Mouse (Mus musculus): ENCODE data around the gene Ace.

The Ace gene

GRCm38 (mm10) chr11:105967741-105968574 lies at the start of gene Ace:
Ace (plus strand) TSS chr11:105967945.
- DNase-seq (ENCODE audit: low spot score in 2 of 2): no peak

DNA sequence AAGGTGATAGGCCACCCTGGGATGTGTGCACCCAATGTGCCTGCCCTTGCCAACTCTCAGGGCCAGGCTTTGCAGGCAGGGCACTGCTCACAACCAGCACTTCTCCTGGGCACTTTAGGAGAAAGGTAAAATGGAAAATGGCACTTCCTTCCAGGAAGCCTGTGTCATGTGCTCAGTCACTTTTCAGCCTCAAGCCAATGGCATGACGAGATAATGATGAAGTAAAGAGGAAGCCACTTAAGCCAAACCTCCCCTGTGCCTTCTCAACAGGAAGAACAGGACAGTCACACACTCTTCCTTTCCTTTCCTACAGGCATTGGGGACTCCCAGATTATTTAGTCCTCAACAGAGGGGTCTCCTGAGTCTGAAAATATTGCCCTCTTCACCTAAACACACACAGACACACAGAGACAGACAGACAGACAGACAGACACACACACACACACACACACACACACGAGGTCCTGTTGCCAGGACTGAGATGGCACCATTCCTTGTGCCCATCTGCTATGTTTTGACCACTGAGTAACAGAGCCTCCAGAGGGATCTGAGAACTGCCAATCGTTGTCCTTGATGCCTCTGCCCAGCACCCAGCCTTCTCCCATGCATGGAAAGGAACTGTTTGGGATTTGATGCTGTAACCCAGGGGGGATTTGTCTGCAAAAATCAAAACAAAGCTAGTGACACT lies 47.5 kb upstream of the Ace start:
- DNase-seq (ENCODE audit: low spot score in 2 of 2): no peak

DNA sequence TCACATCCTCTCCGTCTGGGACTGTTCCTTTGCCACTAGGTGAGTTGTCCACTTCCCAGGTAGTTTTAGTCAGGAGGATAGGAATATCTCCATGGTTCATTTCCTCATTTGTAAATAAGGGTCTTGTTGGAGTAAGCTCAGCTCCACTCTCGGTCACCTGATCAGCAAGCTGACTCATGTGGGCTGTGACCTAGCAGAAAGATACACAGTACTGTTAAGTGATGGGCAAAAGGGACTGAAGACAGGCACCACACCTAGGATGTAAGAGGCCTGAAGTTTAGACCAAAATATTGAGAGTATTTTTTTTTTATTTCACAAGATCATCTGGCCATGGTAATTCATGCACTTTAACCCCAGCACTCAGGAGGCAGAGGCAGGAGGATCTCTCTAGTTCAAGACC lies 46.9 kb upstream of the Ace start:
- no peak for DNase-seq (ENCODE audit: low spot score in 2 of 2)

- no peak for DNase-seq (ENCODE audit: low spot score in 2 of 2)
Measured at GRCm38 (mm10) chr11:105921275-105921674, 46.5 kb upstream of the Ace start.

- DNase-seq (ENCODE audit: low spot score in 2 of 2): no peak
Measured at GRCm38 (mm10) chr11:105922769-105923663, 44.7 kb upstream of the Ace start.

GRCm38 (mm10) chr11:105927065-105928030 lies 40.4 kb upstream of the Ace start:
- peak; percentile 48 to 76 for DNase-seq (ENCODE audit: low spot score in 2 of 2)

DNA sequence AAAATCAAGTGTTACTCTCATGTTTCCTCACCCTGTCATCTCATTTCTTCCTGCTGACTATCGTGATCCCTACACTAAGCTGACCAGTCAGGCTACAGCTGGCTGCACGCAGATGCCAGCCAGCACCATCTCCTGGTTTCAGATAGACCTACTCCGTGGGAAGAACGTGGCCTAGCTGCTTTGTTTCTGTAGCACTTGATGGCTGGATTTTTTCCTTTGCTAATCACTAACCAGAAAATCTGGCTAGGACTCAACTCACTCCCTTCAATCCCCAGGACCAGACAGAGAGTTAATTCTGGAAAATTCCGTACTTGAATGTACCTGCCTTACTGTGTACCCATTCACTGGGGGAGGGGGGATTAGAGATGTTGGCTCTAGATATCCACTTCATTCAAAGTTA lies 39.6 kb upstream of the Ace start:
- no peak for DNase-seq (ENCODE audit: low spot score in 2 of 2)

GRCm38 (mm10) chr11:105931380-105931779 lies 36.4 kb upstream of the Ace start:
- no peak for DNase-seq (ENCODE audit: low spot score in 2 of 2)

DNA sequence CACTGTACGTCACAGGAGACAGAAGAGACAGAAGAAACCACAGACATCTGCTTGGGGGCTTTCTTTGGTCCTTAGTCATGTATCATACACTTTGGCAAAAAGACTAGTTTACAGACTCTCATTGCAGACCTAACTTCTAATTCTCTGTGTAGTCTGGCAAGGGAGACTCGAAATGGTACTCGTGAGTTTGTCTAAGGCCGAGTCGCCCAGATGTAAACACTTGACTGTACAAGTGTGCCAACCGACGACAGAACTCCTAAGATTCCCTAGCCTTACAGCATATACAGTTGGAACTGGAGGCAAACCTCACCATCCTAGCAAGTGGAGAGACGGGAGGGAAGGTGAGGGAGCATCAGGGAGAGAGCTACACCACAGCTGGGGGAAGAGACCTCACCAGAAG lies 34.0 kb upstream of the Ace start:
- DNase-seq (ENCODE audit: low spot score in 2 of 2): no peak

- no peak for DNase-seq (ENCODE audit: low spot score in 2 of 2)
Measured at GRCm38 (mm10) chr11:105934303-105934711, 33.4 kb upstream of the Ace start.

- DNase-seq (ENCODE audit: low spot score in 2 of 2): no peak
Measured at GRCm38 (mm10) chr11:105934816-105935215, 32.9 kb upstream of the Ace start.

DNA sequence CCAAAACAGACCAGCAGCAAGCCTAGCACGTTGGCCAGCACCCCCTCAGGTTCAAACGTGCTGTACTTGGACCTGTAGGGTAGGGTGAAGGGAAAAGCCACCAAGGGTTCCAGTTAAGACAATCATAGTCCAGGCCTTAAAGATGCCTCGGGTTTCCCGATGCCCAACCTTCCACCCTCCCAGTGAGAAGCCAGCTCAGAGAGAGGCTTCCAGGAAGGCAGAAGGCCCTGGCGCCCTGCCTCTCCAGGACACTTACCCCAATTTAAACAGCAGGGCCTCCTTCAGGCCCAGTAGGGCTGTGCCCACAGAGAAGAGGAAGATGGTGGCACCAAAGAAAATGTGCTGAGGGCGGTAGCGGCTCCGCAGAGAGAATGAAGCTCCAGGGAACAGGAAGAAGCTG lies 32.2 kb upstream of the Ace start:
- no peak for DNase-seq (ENCODE audit: low spot score in 2 of 2)

GRCm38 (mm10) chr11:105936200-105936599 lies 31.5 kb upstream of the Ace start:
- no peak for DNase-seq (ENCODE audit: low spot score in 2 of 2)

DNA sequence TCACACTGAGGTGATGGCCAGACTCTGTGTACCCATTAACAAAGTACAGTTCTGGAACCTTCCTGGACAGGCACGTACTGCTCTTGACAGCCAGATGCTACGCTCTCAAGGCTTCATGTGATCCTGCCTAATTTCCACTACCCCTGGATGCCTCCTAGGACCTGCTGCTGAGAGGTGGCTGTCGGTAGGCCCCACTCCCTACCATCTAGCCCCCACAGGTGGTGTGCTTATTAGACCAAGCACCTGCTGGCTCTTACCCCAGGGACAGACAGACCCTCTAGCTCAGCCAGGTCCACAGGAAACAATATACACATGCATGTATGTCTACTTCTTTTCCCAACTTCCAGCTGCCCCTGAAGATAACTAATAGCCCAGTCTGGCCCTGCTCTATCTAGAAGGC lies 30.8 kb upstream of the Ace start:
- no peak for DNase-seq (ENCODE audit: low spot score in 2 of 2)

GRCm38 (mm10) chr11:105938771-105939170 lies 29.0 kb upstream of the Ace start:
- no peak for DNase-seq (ENCODE audit: low spot score in 2 of 2)

GRCm38 (mm10) chr11:105941973-105942372 lies 25.8 kb upstream of the Ace start:
- DNase-seq (ENCODE audit: low spot score in 2 of 2): no peak

- no peak for DNase-seq (ENCODE audit: low spot score in 2 of 2)
Measured at GRCm38 (mm10) chr11:105943133-105944102, 24.3 kb upstream of the Ace start.

DNA sequence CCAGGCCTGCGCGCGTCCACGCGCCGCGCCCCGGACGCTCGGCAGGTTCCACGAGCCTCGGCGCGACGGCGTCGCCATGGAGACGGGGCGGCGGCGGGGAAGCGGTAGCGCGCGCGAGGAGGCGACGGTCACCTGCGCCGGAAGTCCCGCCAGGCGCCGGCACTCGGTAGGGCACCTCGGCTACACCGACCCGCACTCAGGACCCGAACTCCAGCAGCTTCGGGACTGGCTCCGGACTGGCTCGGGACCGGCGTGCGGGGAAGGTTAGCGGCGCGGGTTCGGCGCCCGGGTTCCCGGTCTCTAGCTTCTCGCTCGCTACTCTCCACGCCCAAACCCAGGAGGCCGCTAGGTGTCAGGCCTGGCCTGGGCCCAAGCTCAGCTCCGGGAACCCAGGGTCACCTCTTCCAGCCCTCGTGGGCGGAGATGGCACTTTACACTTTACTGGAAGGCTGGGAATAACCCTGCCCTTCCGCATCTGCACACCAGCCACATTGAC lies 23.6 kb upstream of the Ace start:
- peak; percentile 38 to 67 for DNase-seq (ENCODE audit: low spot score in 2 of 2)
